Mouse (Mus musculus) limb, embryonic 14.5 days (tissue): ENCODE results near the gene Stat1. TPM values are rescaled to one million over a fixed set of nuclear protein-coding genes. Genes with fewer than 3 reads are reported as not detected.

ENCODE experiments used
- ATAC-seq: fragments of 200-750 bp; cut with Nextera tagmentation; 2 replicates; pipeline ENCODE4 v1.8.0; 2017; ENCODE audit warnings: low read depth, moderate number of reproducible peaks, moderate TSS enrichment; ENCODE audit not compliant: low FRiP score
- DNase-seq: peaks from one replicate; pipeline ENCODE4 v3.0.0-alpha.2; 2015; ENCODE audit warnings: low spot score
- H3K27ac ChIP-seq: fragments of 300-500 bp; sonication (generic); replicated peaks from 2 replicates; pipeline ENCODE4 v1.5.1; 2014; ENCODE audit warnings: low read depth, mild to moderate bottlenecking, low read length, moderate library complexity, mixed read lengths
- H3K27me3 ChIP-seq: fragments of 300-500 bp; sonication (generic); 2 replicates; pipeline ENCODE4 v1.6.1; 2014; ENCODE audit warnings: low read length, mixed read lengths; ENCODE audit not compliant: control insufficient read depth, insufficient read depth
- H3K36me3 ChIP-seq: fragments of 300-500 bp; sonication (generic); 2 replicates; pipeline ENCODE4 v1.6.1; 2014; ENCODE audit warnings: mild to moderate bottlenecking, low read length, moderate library complexity, mixed read lengths; ENCODE audit not compliant: control insufficient read depth, insufficient read depth
- H3K4me1 ChIP-seq: fragments of 300-500 bp; sonication (generic); 2 replicates; pipeline ENCODE4 v1.6.1; 2014; ENCODE audit warnings: antibody characterized with exemption, low read length, mixed read lengths; ENCODE audit not compliant: control insufficient read depth, insufficient read depth
- H3K4me2 ChIP-seq: fragments of 300-500 bp; sonication (generic); replicated peaks from 2 replicates; pipeline ENCODE4 v1.6.1; 2014; ENCODE audit warnings: low read depth, mild to moderate bottlenecking, low read length, moderate library complexity; ENCODE audit not compliant: severe bottlenecking
- H3K4me3 ChIP-seq: fragments of 300-500 bp; sonication (generic); replicated peaks from 2 replicates; pipeline ENCODE4 v1.5.1; 2014; ENCODE audit warnings: low read length
- H3K9ac ChIP-seq: fragments of 300-500 bp; sonication (generic); 2 replicates; pipeline ENCODE4 v1.6.1; 2014; ENCODE audit warnings: mild to moderate bottlenecking, low read depth, low read length, moderate library complexity; ENCODE audit not compliant: severe bottlenecking
- H3K9me3 ChIP-seq: fragments of 300-500 bp; sonication (generic); 2 replicates; pipeline ENCODE4 v1.6.1; 2016; ENCODE audit warnings: low read length; ENCODE audit not compliant: control insufficient read depth
- POLR2A ChIP-seq: fragments of 200-500 bp; IDR thresholded peaks from 2 replicates; pipeline ENCODE4 v1.8.0; 2012; ENCODE audit warnings: inconsistent platforms, mild to moderate bottlenecking, moderate library complexity, borderline replicate concordance; ENCODE audit not compliant: insufficient read depth, insufficient read length; ENCODE audit errors: extremely low read depth
- WGBS: fragments of 180-500 bp; shearing (Covaris S2); extraction: QIAGEN DNeasy Blood & Tissue Kit; methylation state at CpG from one replicate; pipeline ENCODE4 v1.1.7; 2014; 5-methylcytosine and 5-hydroxymethylcytosine counted together
- polyA plus RNA-seq, 2 experiments: library from polyadenylated mRNA; depleted of rRNA in 1 of 2; stranded (reverse) in 1 of 2; unstranded in 1 of 2; fragments of >200 nt; fragmentation: Nextera tagmentation in 1 of 2; extraction: Ambion mirVana in 1 of 2; gene quantifications; 2 replicates each; pipeline versions ENCODE4 v1.2.1 to v1.2.3; 2012 to 2014

Gene Stat1
- polyA plus RNA-seq, 2 experiments, result 12.9 to 20.6 TPM

DNA sequence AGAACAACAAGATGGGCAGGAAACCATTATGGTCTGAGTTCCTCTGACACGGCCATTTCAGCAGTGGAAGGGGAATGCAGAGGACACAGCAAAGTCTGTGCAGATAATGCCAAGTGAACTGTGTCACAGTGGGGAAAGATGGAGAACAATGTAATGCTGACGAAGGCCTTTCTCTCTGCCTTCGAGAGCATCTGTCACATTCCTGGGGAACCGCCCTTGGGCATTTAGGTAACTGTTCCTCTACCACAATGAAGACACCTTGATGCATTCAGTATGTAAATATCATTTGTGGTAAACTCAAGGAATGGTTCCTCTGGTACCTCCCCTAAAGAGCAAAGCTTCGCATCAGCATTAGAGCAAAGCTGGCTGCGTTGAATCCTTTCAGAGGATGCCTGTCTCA is 8.1 kb downstream of the Stat1 start:
- Histone ChIP-seq H3K27me3 (no peaks in the 10 kb centered on the region), H3K9ac (no peak overlapping the region), H3K4me2 (no peak overlapping the region), H3K36me3 (peaks cover 16% of the 10 kb centered on the region; the same call in 1 of the 2 replicates), H3K27ac (no peak overlapping the region), H3K9me3 (no peaks in the 10 kb centered on the region), H3K4me1 (no peaks in the 10 kb centered on the region), H3K4me3 (no peak overlapping the region)
- no peak for DNase-seq
- ATAC-seq, result no peak
- 97% methylated on average over 6 of the region's 6 CpGs for WGBS
- TF ChIP-seq POLR2A, result no peak

DNA sequence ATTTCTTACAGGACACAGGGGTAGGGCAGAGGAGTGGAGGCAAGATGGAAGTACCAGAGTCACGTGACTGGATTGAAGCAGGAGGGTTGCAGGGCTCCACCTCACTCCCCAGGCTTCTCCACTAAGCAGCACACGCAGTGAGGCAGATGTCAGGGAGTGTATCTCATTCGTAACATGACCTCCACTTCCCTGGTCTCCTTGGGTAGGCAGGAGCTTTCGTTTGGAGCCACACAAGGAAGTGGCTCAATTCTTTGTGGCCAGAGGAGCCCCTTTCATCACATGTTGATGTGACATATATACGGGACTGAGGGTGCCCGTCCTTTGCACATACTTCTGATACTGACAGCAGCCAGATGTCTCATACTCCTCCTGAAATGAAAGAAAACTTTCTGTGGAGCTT is 10.6 kb downstream of the Stat1 start:
- WGBS, result 59% methylated on average over 6 of the region's 6 CpGs

GRCm38 (mm10) chr1:52131787-52132377 is 12.6 kb downstream of the Stat1 start:
- WGBS, result 71% methylated on average over 11 of the region's 11 CpGs
- ATAC-seq (no peak), DNase-seq (no peak)
- Histone ChIP-seq H3K4me1 (no peaks in the 10 kb centered on the region), H3K9me3 (no peaks in the 10 kb centered on the region), H3K9ac (no peak overlapping the region), H3K4me2 (no peak overlapping the region), H3K4me3 (no peak overlapping the region), H3K27me3 (no peaks in the 10 kb centered on the region), H3K36me3 (peaks cover 9% of the 10 kb centered on the region), H3K27ac (no peak overlapping the region)
- no peak for TF ChIP-seq POLR2A

More for the DNA sequence above, 10.6 kb downstream of the Stat1 start:
- 0 out of 2 replicates have a peak, but pooled peaks cover 12% of the 10 kb centered on the region for H3K36me3 ChIP-seq
- no peak overlapping the region for H3K4me2 ChIP-seq
- H3K9me3 ChIP-seq, result no peaks in the 10 kb centered on the region
- H3K4me1 ChIP-seq, result no peaks in the 10 kb centered on the region
- no peak for TF ChIP-seq POLR2A
- ATAC-seq (no peak), DNase-seq (no peak)
- no peak overlapping the region for H3K9ac ChIP-seq
- H3K4me3 ChIP-seq, result no peak overlapping the region
- H3K27me3 ChIP-seq, result no peaks in the 10 kb centered on the region
- no peak overlapping the region for H3K27ac ChIP-seq

DNA sequence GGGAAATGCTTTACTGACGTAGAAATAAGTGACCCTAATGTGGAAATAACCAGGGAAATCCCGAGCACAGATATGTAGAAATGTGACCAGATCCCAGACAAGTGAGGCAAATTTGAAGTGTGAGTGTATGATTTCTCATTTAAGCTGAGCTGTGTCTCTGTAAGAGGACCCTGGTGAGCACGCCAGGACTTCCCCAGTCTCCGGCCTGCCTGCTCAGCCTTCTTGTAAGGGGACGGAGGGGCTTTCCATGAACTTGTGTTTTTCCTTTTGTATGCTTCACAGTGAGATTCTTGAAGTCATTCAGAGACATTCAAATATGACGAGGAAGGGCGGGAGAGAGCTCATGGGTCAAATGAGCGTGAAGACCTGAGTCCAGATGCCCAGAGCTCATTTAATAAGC is 14.0 kb downstream of the Stat1 start:
- H3K4me1 ChIP-seq, result no peaks in the 10 kb centered on the region
- no peak overlapping the region for H3K4me3 ChIP-seq
- WGBS, result 82% methylated on average over 8 of the region's 8 CpGs
- no peaks in the 10 kb centered on the region for H3K27me3 ChIP-seq
- DNase-seq (no peak), ATAC-seq (no peak)
- H3K9ac ChIP-seq, result no peak overlapping the region
- no peak overlapping the region for H3K4me2 ChIP-seq
- no peak for TF ChIP-seq POLR2A
- no peaks in the 10 kb centered on the region for H3K9me3 ChIP-seq
- H3K36me3 ChIP-seq, result peaks cover 12% of the 10 kb centered on the region
- no peak overlapping the region for H3K27ac ChIP-seq

DNA sequence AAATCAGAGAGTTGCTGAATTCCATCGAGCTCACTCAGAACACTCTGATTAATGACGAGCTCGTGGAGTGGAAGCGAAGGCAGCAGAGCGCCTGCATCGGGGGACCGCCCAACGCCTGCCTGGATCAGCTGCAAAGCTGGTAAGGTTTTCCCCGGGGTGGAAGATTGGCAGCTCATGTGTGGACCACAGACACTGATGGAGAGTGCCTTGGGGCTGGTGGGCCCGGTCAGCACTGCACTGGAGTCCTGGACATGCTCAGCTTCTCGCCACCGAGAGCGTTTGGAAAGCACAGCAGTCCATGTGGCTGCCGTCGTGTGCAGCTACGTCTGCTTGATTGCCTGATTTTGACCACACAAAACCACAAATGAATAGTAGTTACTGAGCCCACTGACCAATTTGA is 18.1 kb downstream of the Stat1 start:
- DNase-seq, result no peak
- Histone ChIP-seq H3K27ac (no peak overlapping the region), H3K9me3 (no peaks in the 10 kb centered on the region), H3K4me1 (no peaks in the 10 kb centered on the region), H3K9ac (no peak overlapping the region), H3K36me3 (peaks cover 10% of the 10 kb centered on the region), H3K4me3 (no peak overlapping the region), H3K4me2 (no peak overlapping the region), H3K27me3 (no peaks in the 10 kb centered on the region)
- no peak for ATAC-seq
- no peak for TF ChIP-seq POLR2A
- WGBS, result 70% methylated on average over 16 of the region's 16 CpGs
